Mouse (Mus musculus) intestine, embryonic 14.5 days (tissue): ENCODE measurements around the gene Aqp5. TPM values are rescaled to one million over a fixed set of nuclear protein-coding genes. Genes with fewer than 3 reads are reported as not detected.
A peak's percentile ranks its signal among the peaks of the same experiment; 100 is the strongest.

Experiments
- ATAC-seq: fragments of 200-750 bp; cut with Nextera tagmentation; replicated peaks from 2 replicates; pipeline ENCODE4 v1.8.0; 2017; ENCODE audit warnings: low read depth, moderate number of reproducible peaks, moderate TSS enrichment, moderate library complexity; ENCODE audit not compliant: low FRiP score, low TSS enrichment
- DNase-seq: peaks from one replicate; pipeline ENCODE4 v3.0.0-alpha.2; 2018; ENCODE audit warnings: low spot score
- H3K27ac ChIP-seq: fragments of 300-500 bp; sonication (generic); 2 replicates; pipeline ENCODE4 v1.5.1; 2014; ENCODE audit warnings: low read depth, mild to moderate bottlenecking, control low read depth
- H3K27me3 ChIP-seq: fragments of 300-500 bp; sonication (generic); replicated peaks from 2 replicates; pipeline ENCODE4 v1.6.1; 2014; ENCODE audit warnings: low read length, control low read depth; ENCODE audit not compliant: control insufficient read depth, insufficient read depth
- H3K36me3 ChIP-seq: fragments of 300-500 bp; sonication (generic); 2 replicates; pipeline ENCODE4 v1.6.1; 2014; ENCODE audit warnings: low read length, control low read depth; ENCODE audit not compliant: control insufficient read depth, insufficient read depth
- H3K4me1 ChIP-seq: fragments of 300-500 bp; sonication (generic); replicated peaks from 2 replicates; pipeline ENCODE4 v1.6.1; 2014; ENCODE audit warnings: low read length, control low read depth, mixed read lengths; ENCODE audit not compliant: control insufficient read depth, insufficient read depth
- H3K4me2 ChIP-seq: fragments of 300-500 bp; sonication (generic); 2 replicates; pipeline ENCODE4 v1.6.1; 2014; ENCODE audit warnings: low read length
- H3K4me3 ChIP-seq: fragments of 300-500 bp; sonication (generic); 2 replicates; pipeline ENCODE4 v1.5.1; 2014; ENCODE audit warnings: low read depth, low read length, control low read depth, mixed read lengths
- H3K9ac ChIP-seq: fragments of 300-500 bp; sonication (generic); 2 replicates; pipeline ENCODE4 v1.6.1; 2014; ENCODE audit warnings: mild to moderate bottlenecking, low read length
- H3K9me3 ChIP-seq: fragments of 300-500 bp; sonication (generic); 2 replicates; pipeline ENCODE4 v1.6.1; 2016; ENCODE audit warnings: low read length, control low read depth; ENCODE audit not compliant: control insufficient read depth
- WGBS: fragments of 180-500 bp; shearing (Covaris S2); extraction: QIAGEN DNeasy Blood & Tissue Kit; methylation state at CpG from one replicate; pipeline ENCODE4 v1.1.7; 2014; 5-methylcytosine and 5-hydroxymethylcytosine counted together
- polyA plus RNA-seq: library from polyadenylated mRNA; unstranded; fragments of >200 nt; fragmentation: Nextera tagmentation; extraction: Ambion mirVana; gene quantifications from 2 replicates; pipeline ENCODE4 v1.2.1, GENCODE M21; 2014

The Aqp5 gene
- polyA plus RNA-seq, 1 experiment from 2014 or later: 0.16 TPM

DNA sequence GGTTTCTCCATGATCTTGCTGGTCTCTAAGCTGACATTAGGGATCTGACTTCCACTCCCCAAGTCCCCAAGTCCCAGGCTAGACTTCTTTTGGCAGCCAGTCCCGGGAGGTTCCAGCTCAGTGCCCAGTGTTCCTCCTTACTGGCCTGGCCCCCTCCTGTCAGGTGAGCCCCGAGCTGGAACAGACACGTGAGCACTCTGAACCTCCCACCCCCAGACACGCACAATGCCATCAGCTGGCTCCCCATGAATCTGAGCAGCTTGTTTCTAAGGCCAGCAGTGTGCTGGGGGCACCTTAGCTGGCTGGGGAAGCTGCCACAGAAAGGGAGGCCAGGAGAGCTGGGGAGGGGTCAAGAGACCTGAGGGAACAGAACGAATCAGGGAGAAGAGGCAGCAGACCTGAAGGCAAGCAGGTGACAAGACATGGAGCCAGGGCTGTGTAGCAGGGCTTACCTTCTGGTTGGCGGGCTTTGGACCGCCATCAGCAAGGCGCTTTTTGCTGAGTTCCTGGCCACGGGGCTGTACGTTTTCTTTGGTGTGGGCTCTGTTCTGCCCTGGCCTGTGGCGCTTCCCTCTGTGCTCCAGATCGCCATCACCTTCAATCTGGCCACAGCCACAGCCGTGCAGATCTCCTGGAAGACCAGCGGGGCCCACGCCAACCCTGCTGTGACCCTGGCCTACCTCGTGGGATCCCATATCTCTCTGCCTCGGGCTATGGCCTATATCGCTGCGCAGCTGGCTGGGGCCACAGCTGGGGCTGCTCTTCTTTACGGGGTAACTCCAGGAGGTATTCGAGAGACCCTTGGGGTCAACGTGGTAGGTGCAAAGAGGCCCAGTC is 10.6 kb downstream of the Aqp5 start, which contains the start of gene Aqp6:
Aqp6 (plus strand) TSS at position 415 of the 837 bp plus-strand sequence.
- H3K9me3 ChIP-seq: no peaks in the 10 kb centered on the region
- no peak within 1 kb of the TSS for H3K4me2 ChIP-seq
- H3K4me3 ChIP-seq: no peak within 1 kb of the TSS
- no peak for DNase-seq
- no peak within 1 kb of the TSS for H3K9ac ChIP-seq
- H3K27me3 ChIP-seq: peaks cover 31% of the 10 kb centered on the region
- 0 out of 2 replicates have a peak, but pooled peaks cover 4% of the 10 kb centered on the region for H3K4me1 ChIP-seq
- 65% methylated on average over 22 of the region's 22 CpGs for WGBS
- H3K27ac ChIP-seq: no peak within 1 kb of the TSS
- no peaks in the 10 kb centered on the region for H3K36me3 ChIP-seq
- ATAC-seq: no peak

DNA sequence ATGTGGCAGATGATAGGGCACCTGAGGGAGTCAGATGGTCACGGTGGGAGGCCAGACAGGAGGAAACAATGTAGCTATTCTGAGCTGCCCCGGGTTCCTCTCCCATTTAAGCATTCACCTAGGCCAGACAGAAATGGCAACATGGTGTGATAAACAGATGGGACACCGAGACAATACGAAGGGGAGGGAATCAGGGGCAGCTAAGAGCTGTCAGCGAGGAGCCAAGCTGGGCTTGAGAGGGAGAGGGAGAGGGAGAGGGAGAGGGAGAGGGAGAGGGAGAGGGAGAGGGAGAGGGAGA is 11.2 kb downstream of the Aqp5 start:
- Histone ChIP-seq H3K27ac (no peak overlapping the region), H3K36me3 (no peaks in the 10 kb centered on the region), H3K9me3 (no peaks in the 10 kb centered on the region), H3K4me3 (no peak overlapping the region), H3K9ac (no peak overlapping the region), H3K4me1 (0 out of 2 replicates have a peak, but pooled peaks cover 8% of the 10 kb centered on the region), H3K27me3 (peaks cover 30% of the 10 kb centered on the region), H3K4me2 (no peak overlapping the region)
- WGBS: 44% methylated on average over 5 of the region's 5 CpGs
- DNase-seq: no peak
- no peak for ATAC-seq

DNA sequence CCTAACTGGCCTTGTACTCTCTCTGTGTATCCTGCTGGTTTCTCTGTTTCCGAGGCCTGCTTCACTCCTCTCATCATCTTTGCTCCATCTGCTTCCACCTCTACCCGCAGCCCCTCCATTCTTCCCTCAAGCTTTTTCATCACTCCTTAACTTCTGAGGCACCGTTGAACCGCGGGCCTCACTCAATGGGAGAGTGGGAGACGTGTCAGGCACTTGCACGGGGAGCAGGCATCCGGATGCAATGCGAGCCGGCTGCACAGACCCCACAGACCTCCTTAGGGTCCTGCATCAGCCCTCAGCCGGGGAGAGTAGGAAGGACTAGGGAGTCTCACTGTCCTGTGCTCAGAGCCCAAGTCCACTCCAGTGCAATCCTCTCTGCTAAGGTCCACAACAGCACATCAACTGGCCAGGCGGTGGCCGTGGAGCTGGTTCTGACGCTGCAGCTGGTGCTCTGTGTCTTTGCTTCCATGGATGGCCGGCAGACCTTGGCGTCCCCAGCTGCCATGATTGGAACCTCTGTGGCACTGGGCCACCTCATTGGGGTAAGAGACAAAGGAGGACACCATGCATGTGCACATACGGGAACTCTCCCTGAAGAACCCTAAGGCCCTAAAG is 11.7 kb downstream of the Aqp5 start:
- 85% methylated on average over 17 of the region's 17 CpGs for WGBS
- DNase-seq (no peak), ATAC-seq (no peak)
- Histone ChIP-seq H3K36me3 (no peaks in the 10 kb centered on the region), H3K4me3 (no peak overlapping the region), H3K9me3 (no peaks in the 10 kb centered on the region), H3K27me3 (peaks cover 25% of the 10 kb centered on the region), H3K9ac (no peak overlapping the region), H3K4me2 (no peak overlapping the region), H3K4me1 (peaks cover 12% of the 10 kb centered on the region), H3K27ac (no peak overlapping the region)

DNA sequence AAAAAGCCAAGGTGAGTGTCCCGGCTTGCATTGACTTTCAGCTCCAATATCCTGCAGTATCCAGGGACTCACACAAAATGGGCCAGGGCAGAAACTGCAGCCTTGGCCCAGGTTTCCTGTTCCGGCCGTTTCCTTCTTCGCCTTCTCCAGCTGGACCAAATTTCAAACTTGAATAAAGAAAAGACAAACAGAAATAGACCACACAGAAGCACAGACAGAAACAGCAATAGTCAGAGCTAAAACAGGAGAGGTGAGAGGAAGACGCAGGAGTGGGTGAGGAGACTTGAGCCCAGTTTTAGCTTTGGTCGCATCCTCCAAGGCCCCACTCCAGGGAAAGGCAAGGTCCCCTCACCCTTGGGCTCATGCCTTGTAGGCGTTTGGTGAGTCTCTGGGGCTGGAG is 12.6 kb downstream of the Aqp5 start:
- Histone ChIP-seq H3K4me1 (peaks cover 21% of the 10 kb centered on the region), H3K9ac (no peak overlapping the region), H3K4me2 (no peak overlapping the region), H3K4me3 (no peak overlapping the region), H3K27ac (no peak overlapping the region), H3K27me3 (peaks cover 17% of the 10 kb centered on the region), H3K36me3 (no peaks in the 10 kb centered on the region), H3K9me3 (no peaks in the 10 kb centered on the region)
- DNase-seq (no peak), ATAC-seq (no peak)
- WGBS: 70% methylated on average over 7 of the region's 7 CpGs

DNA sequence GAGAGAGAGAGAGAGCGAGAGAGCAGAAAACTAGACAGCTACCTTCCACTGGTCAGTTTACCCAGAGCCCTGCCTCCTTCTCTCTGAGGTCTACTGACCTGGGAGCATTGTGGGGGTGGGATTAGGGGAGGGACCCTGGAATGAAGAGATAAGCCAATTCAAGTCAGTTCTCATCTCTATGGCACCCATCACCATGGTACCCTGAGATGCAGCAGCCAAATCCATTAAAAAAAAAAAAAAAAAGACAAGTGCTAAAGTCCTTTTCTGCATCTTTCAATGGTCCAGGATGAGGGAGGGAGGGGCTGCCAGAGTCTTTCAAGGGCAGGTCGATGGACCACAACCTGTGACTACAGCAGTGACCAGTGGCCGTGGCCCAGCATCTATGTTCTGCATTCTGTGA is 15.0 kb downstream of the Aqp5 start:
- peaks cover 6% of the 10 kb centered on the region; the same call in 1 of the 2 replicates for H3K27me3 ChIP-seq
- no peak overlapping the region for H3K27ac ChIP-seq
- no peak overlapping the region for H3K4me2 ChIP-seq
- H3K9me3 ChIP-seq: no peaks in the 10 kb centered on the region
- DNase-seq (no peak), ATAC-seq (no peak)
- 90% methylated on average over 3 of the region's 3 CpGs for WGBS
- no peak overlapping the region for H3K4me3 ChIP-seq
- no peaks in the 10 kb centered on the region for H3K36me3 ChIP-seq
- no peak overlapping the region for H3K9ac ChIP-seq
- H3K4me1 ChIP-seq: peaks cover 17% of the 10 kb centered on the region

DNA sequence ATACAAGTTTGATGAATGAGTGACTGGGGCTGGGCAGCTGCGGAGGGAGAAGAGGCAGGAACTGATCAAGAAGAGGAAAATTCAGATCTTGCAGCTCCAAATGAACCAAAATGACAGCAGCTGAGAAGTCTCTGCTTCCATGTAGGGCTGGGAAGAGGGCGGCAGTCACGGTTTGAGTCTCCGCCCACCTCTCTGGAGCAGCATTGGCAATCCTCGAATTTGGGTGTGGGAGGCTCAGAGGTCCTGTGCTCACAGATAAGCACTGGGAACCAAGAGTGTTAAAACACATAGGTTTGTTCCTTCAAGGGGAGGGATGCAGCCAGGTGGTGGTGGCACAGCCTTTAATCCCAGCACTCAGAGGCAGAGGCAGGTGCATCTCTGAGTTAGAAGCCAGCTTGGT is 15.9 kb downstream of the Aqp5 start:
- Histone ChIP-seq H3K4me2 (no peak overlapping the region), H3K9me3 (no peaks in the 10 kb centered on the region), H3K9ac (no peak overlapping the region), H3K27ac (no peak overlapping the region), H3K27me3 (no peaks in the 10 kb centered on the region), H3K4me1 (peaks cover 21% of the 10 kb centered on the region), H3K36me3 (no peaks in the 10 kb centered on the region), H3K4me3 (no peak overlapping the region)
- no peak for ATAC-seq
- 28% methylated on average over 5 of the region's 5 CpGs for WGBS
- DNase-seq: no peak

DNA sequence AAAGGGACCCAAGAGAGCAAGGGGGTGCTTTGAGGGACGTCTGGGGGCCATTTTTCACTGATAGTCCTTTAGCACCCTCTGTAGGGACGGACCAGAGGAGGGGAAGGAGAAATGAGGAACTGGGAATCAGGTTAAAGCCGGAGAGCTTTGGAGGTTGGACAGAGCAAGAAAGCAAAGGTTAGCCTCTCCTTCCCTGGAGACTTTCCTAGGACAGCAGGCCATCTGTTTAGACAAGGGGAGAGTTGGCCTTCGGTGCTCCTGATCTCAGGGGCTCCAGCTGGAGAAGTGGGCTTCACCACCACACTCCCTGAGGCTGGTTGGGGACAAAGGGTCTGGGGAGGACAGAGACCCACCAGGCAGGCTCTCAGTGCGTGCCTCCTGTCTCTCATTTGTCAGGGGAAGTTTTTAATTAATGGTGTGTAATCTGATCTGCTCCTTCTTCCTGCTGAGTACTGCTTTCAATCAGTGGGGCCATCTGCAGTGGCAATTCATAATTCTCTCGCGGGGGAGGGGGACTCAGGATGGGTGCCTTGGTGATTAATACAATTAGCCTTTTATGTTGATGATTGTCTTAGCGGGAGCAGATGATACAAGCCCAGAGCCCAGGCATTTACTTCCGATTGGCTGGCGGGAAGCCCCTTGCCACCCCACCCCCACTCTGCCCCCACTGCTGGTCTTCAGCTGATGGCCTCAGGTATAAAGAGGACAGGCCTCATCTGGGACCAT is 17.0 kb downstream of the Aqp5 start:
- peaks cover 27% of the 10 kb centered on the region for H3K4me1 ChIP-seq
- no peak overlapping the region for H3K27ac ChIP-seq
- no peaks in the 10 kb centered on the region for H3K9me3 ChIP-seq
- ATAC-seq (peak; percentile 49), DNase-seq (no peak)
- H3K4me3 ChIP-seq: no peak overlapping the region
- H3K4me2 ChIP-seq: no peak overlapping the region
- no peaks in the 10 kb centered on the region for H3K36me3 ChIP-seq
- H3K9ac ChIP-seq: no peak overlapping the region
- H3K27me3 ChIP-seq: no peaks in the 10 kb centered on the region
- WGBS: 21% methylated on average over 10 of the region's 10 CpGs

DNA sequence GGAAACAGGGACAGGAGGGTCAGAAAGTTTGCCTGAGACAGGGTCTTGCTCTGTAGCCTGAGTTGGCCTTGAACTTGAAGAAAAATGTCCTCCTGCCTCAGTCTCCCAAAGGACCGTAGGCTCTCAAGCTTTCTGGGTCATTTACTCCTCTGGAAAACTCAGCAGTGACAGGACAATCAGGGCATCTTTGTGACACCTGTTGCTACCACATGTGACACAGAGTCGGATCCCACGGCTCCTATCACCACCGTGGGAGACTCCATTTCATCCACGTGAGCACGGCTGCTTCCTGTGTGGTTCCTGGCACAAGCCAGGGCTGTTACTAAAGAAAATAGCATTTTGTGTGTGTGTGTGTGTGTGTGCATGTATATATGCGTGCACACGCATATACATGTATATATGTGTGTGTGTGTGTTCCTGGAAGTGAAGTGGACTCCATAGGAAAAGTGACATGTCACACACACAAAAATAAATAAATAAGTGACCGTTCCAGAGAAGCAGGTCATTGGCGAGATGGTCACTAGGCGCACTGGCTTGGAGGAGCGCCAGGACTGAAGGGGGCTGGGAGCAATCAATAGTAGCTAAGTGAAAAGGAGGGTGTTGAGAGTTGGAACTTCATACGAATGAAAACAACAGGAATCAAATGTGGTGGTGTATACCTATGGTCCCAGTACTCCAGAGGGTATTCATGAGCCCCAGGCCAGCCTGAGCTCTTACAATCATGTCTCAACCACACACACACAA is 18.0 kb downstream of the Aqp5 start:
- DNase-seq: no peak
- H3K36me3 ChIP-seq: no peaks in the 10 kb centered on the region
- H3K4me3 ChIP-seq: no peak overlapping the region
- H3K27me3 ChIP-seq: no peaks in the 10 kb centered on the region
- no peak overlapping the region for H3K27ac ChIP-seq
- H3K9ac ChIP-seq: no peak overlapping the region
- ATAC-seq: no peak
- peaks cover 27% of the 10 kb centered on the region for H3K4me1 ChIP-seq
- no peaks in the 10 kb centered on the region for H3K9me3 ChIP-seq
- WGBS: 87% methylated on average over 13 of the region's 13 CpGs
- H3K4me2 ChIP-seq: no peak overlapping the region
